Mouse (Mus musculus): ENCODE measurements at regions not wholly inside any gene's neighbourhood (a gene's known extent, or its start where the extent isn't known, plus 50 kb on each side); places are given as distances from the start of the nearest gene placed in this dataset.

GRCm38 (mm10) chr2:47424910-47425309, 1389.0 kb upstream of the Acvr2a start:
- no peak for ATAC-seq (ENCODE audit: poor library complexity, severe bottlenecking)

GRCm38 (mm10) chr2:47429843-47430242, 1384.1 kb upstream of the Acvr2a start:
- no peak for ATAC-seq (ENCODE audit: poor library complexity, severe bottlenecking)

DNA sequence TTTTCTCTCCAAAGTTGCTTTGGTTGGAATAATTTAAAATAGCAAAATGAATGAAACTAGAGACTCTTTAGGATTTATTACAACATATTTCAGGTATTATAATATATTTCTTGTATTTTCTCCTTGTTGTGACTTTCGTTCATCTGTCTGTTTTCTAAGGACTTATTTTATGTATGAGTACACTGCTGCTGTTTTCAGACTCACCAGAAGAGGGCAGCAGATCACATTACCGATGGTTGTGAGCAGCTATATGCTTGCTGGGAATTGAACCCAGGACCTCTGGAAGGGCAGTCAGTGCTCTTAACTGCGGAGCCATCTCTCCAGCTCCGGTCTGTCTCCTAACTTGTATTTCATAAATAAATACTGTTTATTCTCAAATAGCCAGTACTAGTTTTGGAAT, 1347.9 kb upstream of the Acvr2a start:
- no peak for ATAC-seq (ENCODE audit: poor library complexity, severe bottlenecking)

DNA sequence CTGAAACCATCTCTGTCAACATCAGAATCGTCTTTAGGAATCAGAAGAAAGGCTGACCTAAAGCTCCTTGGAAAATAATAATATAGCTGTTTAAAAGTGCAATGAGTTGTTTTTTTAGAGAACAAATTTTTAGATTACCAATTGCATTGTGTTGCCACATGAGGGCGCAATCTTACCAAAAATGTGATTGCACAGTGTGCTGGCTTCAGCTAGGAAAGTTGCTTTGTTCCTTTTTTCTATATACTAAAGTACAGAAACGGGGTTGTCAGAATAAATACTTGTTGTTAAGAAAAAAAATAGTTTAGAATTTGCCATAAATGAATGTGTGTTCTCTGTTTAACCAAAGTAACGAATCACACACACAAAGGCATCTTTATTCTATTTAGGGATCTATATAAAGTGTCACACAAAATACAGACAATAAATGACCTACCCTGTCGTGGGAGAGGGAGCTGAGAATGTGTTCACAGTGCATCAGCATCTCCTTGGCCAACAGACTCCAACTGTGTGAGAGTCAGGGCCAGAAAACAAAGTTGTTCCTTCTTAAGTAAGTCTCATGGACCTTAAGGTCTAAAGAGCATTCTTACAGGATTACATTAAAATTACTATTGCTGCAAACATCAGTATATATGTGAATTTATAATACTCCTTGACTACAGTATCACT, 1321.9 kb upstream of the Acvr2a start:
- ATAC-seq (ENCODE audit: poor library complexity, severe bottlenecking), result 0 out of 2 replicates have a peak, but pooled peaks have one; percentile 54
